Mouse (Mus musculus): ENCODE measurements around the gene Ciao2a. TPM values are rescaled to one million over a fixed set of nuclear protein-coding genes. Genes with fewer than 3 reads are reported as not detected.

Ciao2a gene
- total RNA-seq (2014; fragmentation: Nextera tagmentation) (237 and 248 TPM in 2 replicates), total RNA-seq (2017) (172 and 204 TPM in 2 replicates)

DNA sequence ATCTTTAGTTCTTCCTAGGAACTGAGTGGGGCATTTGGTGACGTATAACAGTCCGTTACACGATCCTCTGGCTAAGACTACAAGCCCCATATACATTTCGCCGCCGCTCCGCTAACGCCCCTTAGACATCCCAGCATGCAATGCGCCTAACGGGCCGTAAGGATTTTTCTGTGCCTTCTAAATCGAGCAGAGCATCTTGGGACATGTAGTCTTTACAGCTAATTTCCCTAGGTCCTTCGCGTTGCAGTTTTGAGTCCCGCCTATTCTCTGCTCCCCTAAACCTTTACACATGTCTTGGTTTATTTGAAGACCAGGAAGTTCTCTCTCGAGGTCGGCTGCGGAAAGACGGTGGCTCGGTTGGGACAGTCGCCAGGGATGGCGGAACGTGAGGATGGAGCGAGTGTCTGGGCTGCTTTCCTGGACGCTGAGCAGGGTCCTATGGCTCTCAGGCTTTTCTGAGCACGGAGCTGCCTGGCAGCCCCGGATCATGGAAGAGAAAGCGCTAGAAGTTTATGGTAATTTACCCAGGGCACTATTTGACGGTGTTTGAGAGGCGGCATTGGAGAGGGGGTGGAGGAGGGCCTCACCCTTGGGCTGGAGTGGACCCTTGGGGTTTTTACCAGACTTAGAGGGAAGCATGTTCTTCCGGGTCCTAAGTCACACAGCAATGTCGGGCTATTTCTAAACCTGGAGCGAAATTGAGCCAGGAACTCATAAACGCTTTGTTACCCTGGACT lies at the start of gene Ciao2a, which contains the start of gene Snx1:
Gene Ciao2a (plus strand): TSS at position 156 of the 737 bp plus-strand sequence.
Gene Snx1 (minus strand): TSS at position 132 of the 737 bp plus-strand sequence.
- peak; percentile 70 for ATAC-seq (replicated peaks; ENCODE audit: poor library complexity, severe bottlenecking)

DNA sequence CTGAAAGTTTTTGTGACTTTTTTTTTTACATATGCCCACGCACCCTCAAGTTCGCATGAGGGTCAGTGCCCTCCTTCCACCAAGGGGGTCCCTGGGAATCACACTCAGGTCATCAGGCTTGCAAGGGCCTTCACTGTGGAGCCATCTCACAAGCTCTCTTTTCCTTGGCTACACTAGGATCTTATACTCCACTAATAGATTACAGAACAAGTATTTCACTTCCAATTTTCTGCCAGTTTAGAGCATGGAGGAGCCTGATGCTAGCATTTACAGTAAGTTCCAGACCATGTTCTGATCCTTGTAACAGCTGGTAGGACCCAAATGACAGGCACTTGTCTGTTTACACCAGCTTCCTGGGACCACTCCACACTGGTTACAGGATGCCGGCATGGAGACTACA lies 48.3 kb upstream of the Ciao2a start:
- no peak for ATAC-seq (replicated peaks; ENCODE audit: poor library complexity, severe bottlenecking)

DNA sequence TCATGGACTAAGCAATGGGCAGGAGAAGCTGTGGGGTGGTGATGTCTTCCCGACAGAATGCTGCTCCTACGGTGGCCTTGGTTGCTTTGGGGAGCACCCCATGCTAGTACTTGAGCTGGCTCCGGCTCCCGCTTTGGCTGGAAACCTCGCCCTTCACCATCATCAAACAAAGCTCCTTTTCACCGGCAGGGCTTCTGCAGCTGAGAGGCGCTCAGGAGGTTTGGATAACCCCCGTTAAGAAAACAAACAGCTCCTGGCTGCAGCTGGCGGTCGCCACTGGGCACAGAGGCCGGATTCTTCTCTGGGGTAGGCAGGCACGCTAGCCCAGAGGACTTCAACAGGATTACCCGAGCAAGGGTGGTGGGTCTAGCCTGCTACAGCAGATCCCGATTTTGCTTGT lies 47.9 kb upstream of the Ciao2a start:
- no peak for ATAC-seq (replicated peaks; ENCODE audit: poor library complexity, severe bottlenecking)

DNA sequence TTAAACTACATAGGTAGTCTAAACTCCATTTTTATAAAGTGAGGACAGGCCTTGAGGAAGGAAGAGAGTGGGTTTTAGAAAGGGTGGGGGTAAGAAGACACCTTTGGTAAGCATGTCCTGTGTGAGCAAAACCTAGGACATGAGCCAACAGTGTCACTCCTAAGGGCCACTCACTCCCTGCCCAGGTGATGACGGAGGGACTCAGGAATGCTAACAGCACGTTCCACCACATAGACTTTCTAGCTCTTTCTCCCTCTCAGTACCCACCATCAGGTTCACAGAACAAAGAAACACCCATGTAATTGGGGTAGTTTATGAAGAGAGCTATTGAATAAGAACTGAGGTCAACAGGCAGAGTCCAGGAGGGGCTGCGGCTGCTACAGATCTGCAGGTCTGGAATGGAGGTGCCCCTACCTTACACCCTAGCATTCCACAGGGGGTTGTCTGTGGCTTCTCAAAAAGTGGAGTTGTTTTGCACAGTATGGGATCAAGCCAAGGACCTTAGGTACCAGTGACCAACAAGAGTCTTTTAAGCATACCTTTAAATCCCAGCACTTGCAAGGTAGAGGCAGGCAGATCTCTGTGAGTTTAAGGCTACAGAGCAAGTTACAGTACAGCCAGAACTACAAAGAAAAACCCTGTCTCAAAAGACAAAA lies 45.5 kb upstream of the Ciao2a start:
- no peak for ATAC-seq (replicated peaks; ENCODE audit: poor library complexity, severe bottlenecking)

DNA sequence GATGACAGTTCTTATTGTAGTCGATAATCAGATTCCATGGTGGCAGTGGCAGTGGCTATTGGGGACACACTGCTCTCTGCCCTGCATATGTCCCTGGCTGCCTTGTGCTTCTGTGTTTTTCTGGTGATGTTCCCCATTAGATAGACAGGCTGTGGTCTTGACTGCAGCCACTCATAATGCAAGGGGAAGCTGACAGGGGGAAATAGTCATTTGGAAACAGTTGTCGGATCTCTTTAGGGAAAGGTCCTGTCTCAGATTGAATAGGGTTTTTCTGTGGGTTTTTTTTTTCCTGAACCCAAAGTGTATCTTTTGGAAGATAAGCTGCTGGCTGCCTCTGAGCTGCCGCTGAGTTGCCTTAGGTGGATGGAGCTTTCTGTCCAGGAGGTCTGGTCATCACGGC lies 44.4 kb upstream of the Ciao2a start:
- peak; percentile 63 for ATAC-seq (replicated peaks; ENCODE audit: poor library complexity, severe bottlenecking)

DNA sequence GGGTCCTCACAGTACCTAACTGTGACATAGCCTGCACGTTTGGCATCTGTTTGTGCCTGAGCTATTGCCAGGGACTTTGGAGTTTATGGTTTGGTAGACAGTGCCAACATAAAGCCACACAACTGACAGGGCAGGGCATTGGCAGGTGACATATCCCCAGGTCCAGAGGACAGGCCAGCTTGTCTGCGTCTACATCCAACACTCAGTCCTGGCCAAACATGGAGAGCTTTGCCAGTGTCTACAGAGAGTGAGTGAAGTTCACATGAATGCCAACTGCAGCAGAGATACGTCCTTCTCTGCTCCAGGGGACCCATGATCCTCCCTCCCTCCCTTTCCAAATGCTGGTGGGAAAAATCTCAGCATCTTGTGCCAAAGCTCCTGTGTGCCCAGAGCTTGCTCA lies 42.2 kb upstream of the Ciao2a start:
- no peak for ATAC-seq (replicated peaks; ENCODE audit: poor library complexity, severe bottlenecking)

DNA sequence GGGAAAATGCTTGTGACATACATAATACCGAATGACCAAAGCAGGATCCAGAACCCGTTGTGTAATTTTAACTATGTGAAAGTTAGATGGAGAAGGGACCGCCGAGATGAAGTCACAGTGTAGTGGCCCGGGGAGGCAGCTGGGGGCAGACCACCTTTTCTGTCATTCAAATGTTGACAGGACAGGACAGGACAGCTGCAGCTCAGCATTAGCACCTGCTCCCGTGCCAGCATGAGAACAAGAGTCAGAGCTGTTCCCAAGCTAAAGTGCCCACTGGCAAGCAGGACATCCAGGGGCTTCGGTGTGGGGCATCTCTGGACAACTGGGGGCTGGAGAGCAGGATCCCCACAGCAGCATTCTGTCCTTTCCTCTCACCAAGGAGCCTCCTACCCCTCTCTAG lies 39.3 kb upstream of the Ciao2a start:
- ATAC-seq (replicated peaks; ENCODE audit: poor library complexity, severe bottlenecking) = no peak

DNA sequence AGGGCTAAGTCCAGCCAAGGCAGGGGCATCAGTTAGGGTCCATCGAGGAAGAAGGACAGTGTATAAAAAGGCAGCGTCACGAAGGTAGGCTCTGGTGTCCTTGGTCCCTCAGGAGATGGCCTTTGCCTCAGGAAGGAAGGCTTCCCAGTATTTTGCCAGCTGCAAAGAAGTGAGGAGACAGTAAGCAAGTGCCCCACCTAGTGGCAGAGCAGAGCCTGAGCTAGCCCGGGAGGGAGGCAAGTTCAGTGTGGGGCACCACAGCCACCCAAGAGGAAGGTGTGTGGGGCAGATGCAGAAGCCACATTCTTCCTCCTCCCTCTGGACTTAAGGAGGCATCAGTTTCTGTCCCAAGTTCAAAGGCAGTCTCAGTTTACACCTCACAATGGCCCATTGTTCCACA lies 38.0 kb upstream of the Ciao2a start:
- peak; percentile 58 for ATAC-seq (replicated peaks; ENCODE audit: poor library complexity, severe bottlenecking)

DNA sequence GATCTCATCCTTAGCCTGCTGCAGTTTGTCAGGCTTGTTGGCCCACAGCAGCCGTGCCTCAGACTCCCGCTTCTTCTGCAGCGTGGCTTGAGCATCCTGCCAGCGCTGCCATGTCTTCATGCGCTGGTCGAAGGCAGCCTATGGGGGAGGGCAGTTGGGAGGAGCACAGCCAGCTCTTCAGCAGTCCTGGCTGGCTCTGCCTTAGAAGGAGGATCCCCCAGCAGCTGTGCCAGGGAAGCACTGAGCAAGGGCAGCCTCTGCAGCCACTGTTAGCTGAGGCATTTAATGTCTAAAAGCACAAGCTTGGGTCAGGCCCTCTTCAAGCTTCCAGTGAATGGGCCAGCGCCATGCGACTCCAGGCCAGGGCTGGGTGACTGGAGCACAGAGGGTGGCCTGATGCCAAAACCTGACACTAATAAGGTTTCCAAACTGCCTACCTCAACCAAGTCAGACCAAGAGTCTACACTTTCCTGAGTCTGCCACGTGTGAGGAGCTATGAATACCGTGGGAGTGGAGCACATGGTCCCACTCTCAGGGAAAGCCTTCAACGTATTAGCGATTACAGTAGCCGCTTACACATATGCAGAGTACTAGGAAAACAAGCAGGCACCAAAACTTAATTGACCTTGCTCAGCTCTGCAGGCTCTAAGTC lies 35.7 kb upstream of the Ciao2a start:
- ATAC-seq (replicated peaks; ENCODE audit: poor library complexity, severe bottlenecking) = no peak

DNA sequence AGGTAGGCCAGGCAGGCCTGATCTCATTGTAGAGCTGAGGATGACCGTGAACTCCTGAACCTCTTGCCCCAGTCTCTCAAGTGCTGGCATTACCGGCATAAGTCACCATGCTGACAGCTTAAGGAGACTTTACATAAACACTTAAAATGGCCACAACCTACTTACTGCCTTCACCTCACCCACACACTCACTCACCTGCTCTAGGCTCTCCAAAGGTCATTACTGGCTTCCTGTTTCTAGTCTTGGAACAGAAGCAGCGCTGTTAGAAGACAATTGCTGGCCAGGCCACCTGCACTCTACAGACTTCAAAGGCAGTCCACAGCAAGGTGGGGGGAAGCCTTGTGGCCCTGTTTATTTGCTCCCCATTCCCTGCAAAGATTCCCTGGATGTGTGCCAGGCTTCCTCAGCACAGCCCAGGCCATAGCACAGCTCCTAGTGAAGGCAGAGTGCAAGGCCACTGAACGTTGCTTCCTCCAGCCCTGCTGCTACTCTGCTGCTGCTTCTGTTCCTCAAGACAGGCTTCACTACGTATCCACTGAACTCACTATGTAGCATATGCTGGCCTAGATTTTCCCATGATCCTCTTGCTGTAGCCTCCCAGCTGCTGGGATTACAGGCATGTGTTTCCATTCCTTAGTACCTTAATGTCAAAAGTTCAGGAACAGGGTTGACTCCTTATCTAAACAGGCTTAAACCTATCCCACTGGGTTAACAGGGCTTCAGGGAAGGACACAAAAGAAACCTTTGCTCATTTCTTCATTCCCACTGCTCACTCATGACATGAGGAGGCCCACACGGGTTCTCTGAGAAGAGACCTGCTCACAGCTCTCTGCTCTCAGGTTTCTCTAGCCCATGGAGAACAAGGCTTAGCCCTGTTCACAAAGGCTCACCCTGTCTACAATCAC lies 34.8 kb upstream of the Ciao2a start:
- no peak for ATAC-seq (replicated peaks; ENCODE audit: poor library complexity, severe bottlenecking)

DNA sequence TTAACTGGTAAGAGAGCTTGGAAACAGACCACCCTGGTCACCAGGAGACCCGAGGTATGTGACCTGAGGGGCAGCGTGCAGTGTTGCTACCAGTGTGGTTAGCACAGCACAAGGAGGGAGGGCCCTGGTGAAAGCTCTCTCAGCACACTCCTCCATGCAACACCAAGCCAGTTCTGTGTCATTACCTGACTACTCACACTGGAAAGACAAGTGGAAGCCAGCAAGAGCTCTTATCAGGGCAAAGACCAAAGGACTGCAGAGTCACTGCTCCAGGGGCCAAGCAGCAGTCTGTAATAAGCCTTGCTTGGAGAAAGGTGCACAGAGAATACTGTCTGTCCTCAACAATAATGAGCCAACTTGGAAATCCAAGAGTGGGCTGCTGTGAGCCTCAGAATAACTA lies 33.7 kb upstream of the Ciao2a start:
- ATAC-seq (replicated peaks; ENCODE audit: poor library complexity, severe bottlenecking) = no peak

DNA sequence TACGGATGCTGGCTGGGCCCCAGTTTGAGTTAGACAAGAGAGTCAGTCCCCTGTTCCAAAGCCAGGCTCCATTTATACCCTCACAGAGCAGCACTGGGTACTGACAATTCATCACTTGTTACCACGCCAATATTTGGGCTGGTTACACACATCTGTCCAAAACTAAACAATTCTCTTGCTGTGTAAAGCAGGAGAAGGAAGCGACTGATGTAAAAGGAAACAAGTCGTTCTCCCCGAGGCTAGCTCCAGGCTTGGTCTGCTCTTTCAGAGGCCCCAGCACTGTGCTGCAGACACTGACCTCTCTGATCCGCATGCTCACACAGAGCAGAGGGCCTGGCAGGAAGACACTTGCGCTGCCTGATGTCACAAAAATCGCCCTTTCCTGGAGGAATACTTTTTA lies 24.8 kb upstream of the Ciao2a start:
- no peak for ATAC-seq (replicated peaks; ENCODE audit: poor library complexity, severe bottlenecking)

DNA sequence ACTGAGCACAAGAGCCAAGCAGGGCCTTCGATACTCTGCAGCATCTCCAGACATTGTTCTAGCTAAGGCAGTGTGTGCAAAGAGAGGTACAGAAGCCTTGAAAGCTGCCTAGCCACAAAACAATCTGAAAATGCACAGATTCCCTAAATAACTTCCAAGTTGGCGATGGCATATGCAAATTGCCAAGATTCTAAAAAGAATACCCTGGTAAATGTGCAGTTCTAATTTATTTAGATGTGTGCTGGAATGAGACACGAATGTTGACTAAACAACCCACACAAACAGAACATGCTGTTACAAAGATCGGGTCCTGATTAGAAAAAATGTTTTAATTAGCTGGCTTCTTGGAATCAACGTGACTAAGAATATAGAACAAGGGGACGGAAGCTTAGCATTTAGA lies 23.7 kb upstream of the Ciao2a start:
- ATAC-seq (replicated peaks; ENCODE audit: poor library complexity, severe bottlenecking) = no peak

DNA sequence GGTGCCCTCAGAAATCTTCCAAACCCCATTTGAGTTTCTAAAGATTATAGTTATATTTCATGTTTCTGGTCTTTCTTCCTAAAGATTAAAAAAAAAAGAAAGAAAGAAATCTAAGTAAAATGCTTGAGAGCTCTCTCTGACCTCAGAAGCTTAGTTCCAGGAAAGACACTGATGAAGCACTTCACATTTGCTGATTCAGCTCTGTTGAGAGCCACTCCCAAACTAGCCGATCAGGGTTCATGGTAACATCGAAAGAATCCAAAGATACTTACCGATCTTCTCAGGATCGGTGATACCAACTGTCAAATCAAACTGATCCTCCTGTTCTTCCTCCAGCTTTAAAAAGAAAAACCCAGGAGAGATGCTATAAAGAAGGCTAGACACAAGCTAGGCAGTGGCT lies 21.8 kb upstream of the Ciao2a start:
- no peak for ATAC-seq (replicated peaks; ENCODE audit: poor library complexity, severe bottlenecking)

DNA sequence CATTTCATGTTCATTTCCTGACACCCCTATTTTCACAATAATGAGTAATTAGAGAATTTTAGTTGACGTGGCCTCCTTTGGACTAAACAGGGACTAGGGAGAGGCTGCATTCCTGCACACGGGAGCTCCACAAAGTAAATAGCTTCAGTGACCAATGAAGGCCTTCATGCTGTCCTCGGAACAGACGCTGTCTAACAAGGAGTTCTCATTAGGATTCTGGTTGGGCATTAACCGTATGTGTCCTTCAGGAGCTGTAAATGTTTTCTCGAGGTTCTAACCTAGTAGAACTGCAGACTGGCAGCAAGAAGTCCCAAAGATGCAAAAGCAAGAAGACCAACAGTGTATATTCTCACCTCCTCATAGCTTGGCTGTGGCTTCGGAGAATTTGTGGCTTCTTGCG lies 21.2 kb upstream of the Ciao2a start:
- ATAC-seq (replicated peaks; ENCODE audit: poor library complexity, severe bottlenecking) = no peak

DNA sequence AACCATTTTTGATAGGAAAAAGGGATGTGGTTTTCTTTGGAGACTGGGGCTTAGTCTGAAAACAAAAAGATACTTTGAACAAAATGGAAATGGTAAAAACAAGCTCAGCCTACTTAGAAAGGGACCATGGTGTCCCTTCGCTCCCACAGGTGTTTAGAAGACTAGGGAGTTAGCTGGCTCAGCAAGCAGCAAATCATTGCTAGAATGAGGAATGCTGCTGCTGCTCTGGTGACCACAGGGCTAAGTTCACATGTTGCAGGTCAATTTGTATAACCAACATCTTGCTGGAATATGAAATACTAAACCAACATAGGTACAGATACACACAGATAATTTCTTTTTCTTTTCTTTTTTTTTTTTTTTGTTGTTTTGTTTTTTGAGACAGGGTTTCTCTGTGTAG lies 16.8 kb upstream of the Ciao2a start:
- ATAC-seq (replicated peaks; ENCODE audit: poor library complexity, severe bottlenecking) = no peak

DNA sequence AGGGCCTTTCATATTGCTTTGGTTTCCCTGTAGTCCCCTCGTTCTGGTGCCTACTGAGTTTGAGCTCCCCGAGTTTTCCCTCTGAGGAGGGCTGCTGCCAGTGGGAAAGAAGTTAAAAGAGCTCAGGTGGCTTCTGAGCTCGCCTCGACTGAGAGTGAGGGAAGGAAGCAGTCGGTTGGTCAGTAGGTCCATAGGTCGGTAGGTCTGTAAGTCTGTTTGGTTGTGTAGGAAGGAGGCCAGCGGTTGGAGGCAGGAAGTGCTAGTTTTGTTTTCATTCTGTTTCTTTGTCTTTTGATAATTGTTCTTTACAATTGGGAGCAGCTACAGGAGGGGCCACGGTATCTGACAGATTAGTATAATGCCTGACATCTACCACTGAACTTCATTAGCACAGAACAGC lies 16.3 kb upstream of the Ciao2a start:
- no peak for ATAC-seq (replicated peaks; ENCODE audit: poor library complexity, severe bottlenecking)

DNA sequence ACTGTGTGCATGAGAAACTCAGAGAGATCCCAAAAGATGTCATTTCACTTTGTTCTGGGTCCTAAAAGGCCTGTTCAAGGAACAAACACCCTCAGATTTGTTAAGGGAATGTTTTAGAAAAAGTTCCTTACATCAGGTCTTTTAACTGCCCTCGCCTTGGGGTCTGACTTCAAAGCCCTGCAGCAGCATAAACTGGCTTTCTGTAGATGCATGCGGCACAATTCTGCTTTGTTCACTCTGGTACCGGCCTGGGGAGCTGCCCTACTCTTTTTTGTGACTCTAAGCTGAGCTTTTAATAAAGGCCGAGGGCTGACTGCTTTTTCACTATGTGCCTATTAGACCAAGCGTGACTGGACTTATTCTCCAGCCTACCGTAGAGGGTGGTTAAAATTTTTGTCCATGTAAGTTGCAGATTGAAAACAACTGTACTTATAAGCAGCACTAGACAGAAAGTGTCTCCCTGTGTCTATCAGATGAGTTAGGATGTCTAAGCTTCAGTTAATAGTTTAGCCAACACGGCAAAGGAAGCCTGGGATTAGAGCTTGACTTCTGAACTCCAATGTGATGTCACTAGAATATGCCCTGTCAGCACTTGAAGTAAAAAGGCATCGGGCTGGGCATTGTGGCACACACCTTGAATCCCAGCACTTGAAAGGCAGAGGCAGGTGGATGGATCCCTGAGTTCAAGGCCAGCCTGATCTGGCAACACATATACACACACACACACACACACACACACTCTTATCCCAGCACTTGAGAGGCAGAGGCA lies 15.6 kb upstream of the Ciao2a start:
- ATAC-seq (replicated peaks; ENCODE audit: poor library complexity, severe bottlenecking) = no peak

DNA sequence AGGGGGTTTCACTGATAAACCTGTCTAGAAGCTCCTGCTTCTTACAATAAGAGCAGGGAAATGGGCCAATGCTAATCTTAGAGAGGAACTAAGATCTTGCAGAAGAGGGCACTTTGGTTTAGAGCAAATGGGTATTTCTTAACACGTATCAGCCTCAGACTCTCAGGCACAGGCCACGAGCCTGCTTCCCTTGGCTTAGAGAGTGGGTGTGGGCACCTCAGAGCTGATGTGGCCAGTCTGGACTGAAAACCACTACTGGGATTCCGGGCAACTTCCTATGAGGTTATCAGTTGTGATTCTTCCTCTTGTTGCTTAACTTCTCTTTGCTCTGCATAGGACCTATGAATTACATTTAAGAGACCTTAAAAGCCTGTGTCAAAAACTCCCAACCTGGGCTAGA lies 12.1 kb upstream of the Ciao2a start:
- ATAC-seq (replicated peaks; ENCODE audit: poor library complexity, severe bottlenecking) = peak; percentile 97

DNA sequence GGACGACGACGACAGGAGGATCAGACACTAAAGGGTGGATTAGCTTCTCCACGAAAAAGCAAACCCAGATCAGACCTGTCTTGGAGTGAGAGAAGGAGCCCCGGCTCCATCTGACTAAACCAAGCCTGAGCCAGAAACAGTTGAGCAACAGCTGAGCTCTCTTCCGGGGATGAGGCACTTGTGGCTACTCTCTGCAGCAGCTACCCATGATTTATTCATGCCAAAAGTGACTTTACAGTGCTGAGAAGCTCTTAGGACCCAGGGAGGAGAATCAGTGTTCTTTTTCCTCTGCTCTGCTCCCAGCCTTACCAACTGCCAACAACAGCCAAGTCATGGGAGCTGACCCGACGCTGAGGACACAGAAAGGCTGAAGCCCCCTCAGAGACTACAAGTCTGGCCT lies 9.5 kb upstream of the Ciao2a start:
- ATAC-seq (replicated peaks; ENCODE audit: poor library complexity, severe bottlenecking) = peak; percentile 34; the same call in 1 of the 2 replicates

Measured in granulocyte monocyte progenitor cell, adult 5-6 weeks (primary cell).